Mouse (Mus musculus): ENCODE results near the gene Ttc29. TPM values are rescaled to one million over a fixed set of nuclear protein-coding genes. Genes with fewer than 3 reads are reported as not detected.

Ttc29 gene
- polyA plus RNA-seq, 1 experiment from 2014 or later = 0.88 TPM

GRCm38 (mm10) chr8:78346131-78346621, 133.1 kb downstream of the Ttc29 start:
- no peak; the same call in 1 of the 2 replicates for ATAC-seq (replicated peaks; ENCODE audit: insufficient number of reproducible peaks, low FRiP score, low TSS enrichment, low read depth)

GRCm38 (mm10) chr8:78353902-78354301, 140.8 kb downstream of the Ttc29 start:
- DNase-seq (ENCODE audit: low spot score) (no peak), ATAC-seq (replicated peaks; ENCODE audit: insufficient number of reproducible peaks, low FRiP score, low TSS enrichment, low read depth) (no peak)
- Histone ChIP-seq H3K36me3 (replicated peaks; ENCODE audit: control insufficient read depth, insufficient read depth, low read depth, low read length) (no peaks in the 10 kb centered on the region), H3K4me1 (ENCODE audit: control insufficient read depth, insufficient read depth, low read length) (no peaks in the 10 kb centered on the region), H3K4me2 (ENCODE audit: low read depth, low read length) (no peak overlapping the region), H3K27ac (replicated peaks; ENCODE audit: low read depth, low read length) (no peak overlapping the region), H3K4me3 (ENCODE audit: low read depth, low read length) (no peak overlapping the region), H3K27me3 (ENCODE audit: control insufficient read depth, insufficient read depth, low read length) (no peaks in the 10 kb centered on the region), H3K9me3 (replicated peaks; ENCODE audit: control insufficient read depth, low read length) (no peaks in the 10 kb centered on the region), H3K9ac (replicated peaks; ENCODE audit: low read length) (no peak overlapping the region)
- 72% methylated on average over 5 of the region's 5 CpGs for WGBS

More at GRCm38 (mm10) chr8:78346131-78346621, 133.1 kb downstream of the Ttc29 start:
- Histone ChIP-seq H3K4me1 (ENCODE audit: control insufficient read depth, insufficient read depth, low read length) (no peaks in the 10 kb centered on the region), H3K9ac (replicated peaks; ENCODE audit: low read length) (no peak overlapping the region), H3K4me3 (ENCODE audit: low read depth, low read length) (no peak overlapping the region), H3K36me3 (replicated peaks; ENCODE audit: control insufficient read depth, insufficient read depth, low read depth, low read length) (no peaks in the 10 kb centered on the region), H3K4me2 (ENCODE audit: low read depth, low read length) (no peak overlapping the region), H3K27me3 (ENCODE audit: control insufficient read depth, insufficient read depth, low read length) (no peaks in the 10 kb centered on the region), H3K9me3 (replicated peaks; ENCODE audit: control insufficient read depth, low read length) (no peaks in the 10 kb centered on the region), H3K27ac (replicated peaks; ENCODE audit: low read depth, low read length) (no peak overlapping the region)
- WGBS = 25% methylated on average over 11 of the region's 11 CpGs
- DNase-seq (ENCODE audit: low spot score) = no peak

GRCm38 (mm10) chr8:78354801-78355200, 141.7 kb downstream of the Ttc29 start:
- ATAC-seq (replicated peaks; ENCODE audit: insufficient number of reproducible peaks, low FRiP score, low TSS enrichment, low read depth) = no peak

GRCm38 (mm10) chr8:78390756-78391155, 177.7 kb downstream of the Ttc29 start:
- Histone ChIP-seq H3K27me3 (ENCODE audit: control insufficient read depth, insufficient read depth, low read length) (no peaks in the 10 kb centered on the region), H3K9me3 (replicated peaks; ENCODE audit: control insufficient read depth, low read length) (no peaks in the 10 kb centered on the region), H3K4me3 (ENCODE audit: low read depth, low read length) (no peak overlapping the region), H3K4me1 (ENCODE audit: control insufficient read depth, insufficient read depth, low read length) (no peaks in the 10 kb centered on the region), H3K36me3 (replicated peaks; ENCODE audit: control insufficient read depth, insufficient read depth, low read depth, low read length) (no peaks in the 10 kb centered on the region), H3K9ac (replicated peaks; ENCODE audit: low read length) (no peak overlapping the region), H3K4me2 (ENCODE audit: low read depth, low read length) (no peak overlapping the region), H3K27ac (replicated peaks; ENCODE audit: low read depth, low read length) (no peak overlapping the region)
- WGBS = 86% methylated on average over 7 of the region's 7 CpGs
- DNase-seq (ENCODE audit: low spot score) = no peak
- ATAC-seq (replicated peaks; ENCODE audit: insufficient number of reproducible peaks, low FRiP score, low TSS enrichment, low read depth) = no peak

More at GRCm38 (mm10) chr8:78354801-78355200, 141.7 kb downstream of the Ttc29 start:
- Histone ChIP-seq H3K9ac (replicated peaks; ENCODE audit: low read length) (no peak overlapping the region), H3K36me3 (replicated peaks; ENCODE audit: control insufficient read depth, insufficient read depth, low read depth, low read length) (no peaks in the 10 kb centered on the region), H3K27me3 (ENCODE audit: control insufficient read depth, insufficient read depth, low read length) (no peaks in the 10 kb centered on the region), H3K4me1 (ENCODE audit: control insufficient read depth, insufficient read depth, low read length) (no peaks in the 10 kb centered on the region), H3K4me3 (ENCODE audit: low read depth, low read length) (no peak overlapping the region), H3K4me2 (ENCODE audit: low read depth, low read length) (no peak overlapping the region), H3K9me3 (replicated peaks; ENCODE audit: control insufficient read depth, low read length) (no peaks in the 10 kb centered on the region), H3K27ac (replicated peaks; ENCODE audit: low read depth, low read length) (no peak overlapping the region)
- 89% methylated on average over 5 of the region's 5 CpGs for WGBS
- DNase-seq (ENCODE audit: low spot score) = no peak

- Histone ChIP-seq H3K36me3 (replicated peaks; ENCODE audit: control insufficient read depth, insufficient read depth, low read depth, low read length) (no peaks in the 10 kb centered on the region), H3K4me2 (ENCODE audit: low read depth, low read length) (no peak overlapping the region), H3K27me3 (ENCODE audit: control insufficient read depth, insufficient read depth, low read length) (peaks cover 3% of the 10 kb centered on the region; the same call in 1 of the 2 replicates), H3K4me3 (ENCODE audit: low read depth, low read length) (no peak overlapping the region), H3K27ac (replicated peaks; ENCODE audit: low read depth, low read length) (no peak overlapping the region), H3K9me3 (replicated peaks; ENCODE audit: control insufficient read depth, low read length) (no peaks in the 10 kb centered on the region), H3K9ac (replicated peaks; ENCODE audit: low read length) (no peak overlapping the region), H3K4me1 (ENCODE audit: control insufficient read depth, insufficient read depth, low read length) (no peaks in the 10 kb centered on the region)
- 20% methylated on average over 4 of the region's 4 CpGs for WGBS
- no peak for ATAC-seq (replicated peaks; ENCODE audit: insufficient number of reproducible peaks, low FRiP score, low TSS enrichment, low read depth)
- DNase-seq (ENCODE audit: low spot score) = no peak
Measured at GRCm38 (mm10) chr8:78419272-78419671, 206.2 kb downstream of the Ttc29 start.

- under 1% methylated on average over 19 of the region's 19 CpGs for WGBS
- DNase-seq (ENCODE audit: low spot score) (peak; percentile 24), ATAC-seq (replicated peaks; ENCODE audit: insufficient number of reproducible peaks, low FRiP score, low TSS enrichment, low read depth) (peak; percentile 56; the same call in 1 of the 2 replicates)
- Histone ChIP-seq H3K27me3 (ENCODE audit: control insufficient read depth, insufficient read depth, low read length) (peaks cover 10% of the 10 kb centered on the region), H3K4me1 (ENCODE audit: control insufficient read depth, insufficient read depth, low read length) (no peaks in the 10 kb centered on the region), H3K4me3 (ENCODE audit: low read depth, low read length) (peak overlapping the region; percentile 27), H3K4me2 (ENCODE audit: low read depth, low read length) (peak overlapping the region; percentile 66), H3K9me3 (replicated peaks; ENCODE audit: control insufficient read depth, low read length) (no peaks in the 10 kb centered on the region), H3K9ac (replicated peaks; ENCODE audit: low read length) (no peak overlapping the region), H3K27ac (replicated peaks; ENCODE audit: low read depth, low read length) (no peak overlapping the region), H3K36me3 (replicated peaks; ENCODE audit: control insufficient read depth, insufficient read depth, low read depth, low read length) (no peaks in the 10 kb centered on the region)
Measured at GRCm38 (mm10) chr8:78420101-78420503, 207.0 kb downstream of the Ttc29 start.

- Histone ChIP-seq H3K4me2 (ENCODE audit: low read depth, low read length) (no peak overlapping the region), H3K4me3 (ENCODE audit: low read depth, low read length) (no peak overlapping the region), H3K9me3 (replicated peaks; ENCODE audit: control insufficient read depth, low read length) (no peaks in the 10 kb centered on the region), H3K36me3 (replicated peaks; ENCODE audit: control insufficient read depth, insufficient read depth, low read depth, low read length) (no peaks in the 10 kb centered on the region), H3K27ac (replicated peaks; ENCODE audit: low read depth, low read length) (no peak overlapping the region), H3K9ac (replicated peaks; ENCODE audit: low read length) (no peak overlapping the region), H3K27me3 (ENCODE audit: control insufficient read depth, insufficient read depth, low read length) (peaks cover 42% of the 10 kb centered on the region), H3K4me1 (ENCODE audit: control insufficient read depth, insufficient read depth, low read length) (no peaks in the 10 kb centered on the region; the same call in 1 of the 2 replicates)
- 0% methylated on average over 1 of the region's 1 CpGs for WGBS
- no peak for ATAC-seq (replicated peaks; ENCODE audit: insufficient number of reproducible peaks, low FRiP score, low TSS enrichment, low read depth)
- no peak for DNase-seq (ENCODE audit: low spot score)
Measured at GRCm38 (mm10) chr8:78423937-78424336, 210.8 kb downstream of the Ttc29 start.

GRCm38 (mm10) chr8:78426455-78426854, 213.4 kb downstream of the Ttc29 start:
- Histone ChIP-seq H3K4me2 (ENCODE audit: low read depth, low read length) (no peak overlapping the region), H3K27ac (replicated peaks; ENCODE audit: low read depth, low read length) (no peak overlapping the region), H3K9me3 (replicated peaks; ENCODE audit: control insufficient read depth, low read length) (no peaks in the 10 kb centered on the region), H3K4me3 (ENCODE audit: low read depth, low read length) (no peak overlapping the region), H3K4me1 (ENCODE audit: control insufficient read depth, insufficient read depth, low read length) (no peaks in the 10 kb centered on the region; the same call in 1 of the 2 replicates), H3K27me3 (ENCODE audit: control insufficient read depth, insufficient read depth, low read length) (peaks cover 44% of the 10 kb centered on the region), H3K36me3 (replicated peaks; ENCODE audit: control insufficient read depth, insufficient read depth, low read depth, low read length) (no peaks in the 10 kb centered on the region), H3K9ac (replicated peaks; ENCODE audit: low read length) (no peak overlapping the region)
- ATAC-seq (replicated peaks; ENCODE audit: insufficient number of reproducible peaks, low FRiP score, low TSS enrichment, low read depth) = no peak; the same call in 1 of the 2 replicates
- WGBS = under 1% methylated on average over 10 of the region's 10 CpGs
- DNase-seq (ENCODE audit: low spot score) = no peak
